Mouse (Mus musculus) B cell, adult 2 months (primary cell): ENCODE measurements around the gene Ccdc81.
A peak's percentile ranks its signal among the peaks of the same experiment; 100 is the strongest.

Experiments
- DNase-seq, 2 experiments: peaks; one replicate each; pipeline ENCODE4 v3.0.0; 2022

The Ccdc81 gene

GRCm38 (mm10) chr7:89903442-89904343, at the start of gene Ccdc81:
Gene Ccdc81, minus strand, starts transcription at chr7:89903629.
- DNase-seq: no peak

DNA sequence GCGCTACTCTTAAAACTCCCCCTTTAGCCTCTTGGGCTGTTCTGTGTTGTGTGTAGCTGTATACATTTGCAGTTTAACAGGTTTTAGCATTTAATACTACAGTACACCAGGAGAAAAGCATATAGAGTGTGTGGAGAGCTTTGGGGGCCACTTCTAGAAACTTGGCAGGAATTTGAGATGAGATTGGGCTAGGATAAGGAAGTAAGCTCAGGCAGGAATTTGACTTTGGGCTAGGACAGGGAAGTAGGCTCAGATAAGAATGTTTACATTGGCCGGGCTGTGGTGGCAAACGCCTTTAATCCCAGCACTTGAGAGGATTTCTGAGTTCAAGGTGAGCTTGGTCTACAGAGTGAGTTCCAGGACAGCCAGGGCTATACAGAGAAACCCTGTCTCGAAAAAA, 46.0 kb upstream of the Ccdc81 start:
- DNase-seq: no peak

- no peak for DNase-seq
Measured at GRCm38 (mm10) chr7:89948026-89948425, 44.6 kb upstream of the Ccdc81 start.

DNA sequence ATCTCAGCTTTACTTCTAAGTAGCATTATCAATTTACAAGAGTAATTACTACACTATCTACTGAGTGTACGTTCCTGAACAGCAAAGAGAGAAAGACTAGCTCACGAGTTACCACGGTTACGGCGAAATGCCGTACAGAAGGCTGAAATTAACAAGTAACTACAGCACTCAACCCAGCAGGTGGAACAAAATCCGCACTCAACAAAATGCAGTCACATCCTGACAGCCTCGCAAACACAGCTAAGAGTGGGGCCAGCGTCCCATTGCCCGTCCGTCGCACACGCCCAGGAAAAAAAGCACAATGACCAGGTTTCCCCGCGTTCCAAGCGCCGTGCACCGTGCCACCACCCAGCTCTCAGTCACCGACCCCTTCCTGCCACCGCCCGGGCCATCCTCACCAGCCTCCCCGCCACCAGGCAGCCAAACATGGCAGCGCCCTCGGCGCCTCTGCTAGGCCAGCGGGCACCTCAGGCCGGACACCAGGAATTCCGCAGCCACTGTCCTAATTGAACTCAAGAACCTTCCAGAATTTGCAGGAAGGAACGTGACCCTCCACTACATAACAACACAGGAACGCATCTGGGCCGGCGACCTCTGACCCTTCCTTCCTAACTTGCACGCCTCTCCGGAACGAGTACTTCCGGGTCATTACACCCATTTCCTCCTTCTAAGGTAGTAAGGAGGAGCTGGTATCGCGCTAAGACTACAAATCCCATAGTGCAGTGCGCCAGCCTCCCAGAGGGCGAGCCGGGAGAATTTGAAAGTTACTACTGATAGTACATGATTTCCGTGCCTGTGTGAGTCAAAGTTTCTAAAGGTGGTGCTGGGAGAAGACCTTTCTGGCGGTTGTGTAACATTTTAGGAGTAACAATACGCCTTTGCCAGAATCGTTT, 37.4 kb upstream of the Ccdc81 start, which contains the start of gene Hikeshi:
Gene Hikeshi (minus strand): TSS at position 634 of the 893 bp plus-strand sequence.
- peak; percentile 93 to 95 for DNase-seq

- DNase-seq: no peak
Measured at GRCm38 (mm10) chr7:89939497-89940353, 36.3 kb upstream of the Ccdc81 start.

- no peak for DNase-seq
Measured at GRCm38 (mm10) chr7:89923441-89924180, 20.2 kb upstream of the Ccdc81 start.

- DNase-seq: no peak
Measured at GRCm38 (mm10) chr7:89917776-89918175, 14.3 kb upstream of the Ccdc81 start.

DNA sequence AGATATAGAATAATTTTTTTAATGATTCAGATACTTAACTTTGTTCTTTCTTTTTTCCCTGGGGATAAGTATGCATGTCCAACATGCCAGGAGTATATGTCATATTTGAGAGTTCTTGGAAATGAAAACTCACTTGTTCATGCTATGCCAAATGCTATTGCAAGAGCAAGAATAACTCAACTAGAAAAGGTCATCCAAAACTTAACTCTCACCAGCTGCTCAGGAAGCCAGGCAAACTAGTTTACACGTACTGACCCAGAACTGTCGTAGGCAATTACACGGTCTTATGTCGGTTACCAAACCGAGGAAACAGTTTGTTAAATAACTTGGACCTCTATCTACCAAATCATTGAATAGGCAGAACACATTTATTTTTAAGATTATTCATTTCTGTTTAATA, 13.3 kb upstream of the Ccdc81 start:
- no peak for DNase-seq

DNA sequence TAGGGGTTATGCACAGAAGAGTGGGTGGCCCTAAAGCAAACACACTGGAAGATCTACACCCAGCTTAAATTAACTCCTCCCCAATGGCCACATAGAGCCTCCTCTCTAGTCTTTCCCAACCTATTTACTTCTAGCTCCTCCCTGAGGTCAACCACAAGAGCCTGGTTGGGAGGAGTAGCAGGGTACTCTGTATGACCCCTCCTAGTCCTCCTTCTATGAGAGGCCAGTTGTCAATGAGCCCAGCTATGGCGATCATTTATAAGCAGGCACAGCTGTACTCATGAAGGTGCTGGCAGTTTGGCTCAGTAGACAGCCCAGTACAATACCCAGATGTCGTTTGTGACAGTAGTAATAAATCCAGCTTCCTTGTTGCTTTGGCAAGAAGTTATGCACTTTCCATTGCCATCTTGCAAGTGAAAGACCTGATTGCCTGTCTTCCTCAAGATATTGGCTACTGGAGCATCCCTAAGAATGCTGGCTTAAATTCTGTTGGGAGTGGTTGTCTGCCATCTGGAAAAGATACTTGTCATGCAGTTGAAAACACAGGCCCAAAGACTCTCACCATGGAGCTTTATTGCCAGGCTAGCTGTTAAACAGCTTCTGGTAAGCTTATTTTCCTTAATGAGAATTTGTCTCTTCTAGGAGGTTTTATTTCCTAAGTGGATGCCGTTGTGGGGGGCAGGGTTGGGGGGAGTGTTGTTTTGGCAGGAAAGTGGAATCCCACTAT, 10.2 kb upstream of the Ccdc81 start:
- DNase-seq: no peak

GRCm38 (mm10) chr7:89912356-89912755, 8.9 kb upstream of the Ccdc81 start:
- no peak for DNase-seq

- DNase-seq: no peak
Measured at GRCm38 (mm10) chr7:89909711-89910110, 6.3 kb upstream of the Ccdc81 start.

- DNase-seq: no peak
Measured at GRCm38 (mm10) chr7:89908899-89909621, 5.6 kb upstream of the Ccdc81 start.

GRCm38 (mm10) chr7:89908421-89908820, 5.0 kb upstream of the Ccdc81 start:
- no peak for DNase-seq

GRCm38 (mm10) chr7:89907950-89908349, 4.5 kb upstream of the Ccdc81 start:
- peak; percentile 82 to 84 for DNase-seq

DNA sequence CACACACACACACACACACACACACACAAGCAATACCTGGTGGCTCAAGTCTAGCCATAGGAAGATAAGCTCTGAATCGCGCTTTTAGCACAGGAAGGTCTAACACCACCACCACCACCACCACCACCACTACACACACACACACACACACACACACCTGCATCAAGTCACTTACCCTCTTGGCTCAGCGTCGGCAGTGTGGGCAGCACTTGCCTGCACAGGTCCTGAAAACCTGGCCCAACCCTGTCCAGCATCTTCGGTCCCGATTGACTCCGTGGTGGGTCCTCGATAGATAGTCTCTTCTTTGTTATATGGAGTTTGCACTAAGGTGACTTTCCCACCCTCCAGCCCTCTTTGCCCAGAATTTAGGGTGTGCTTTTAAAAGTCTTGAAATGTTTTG, 422 bp downstream of the Ccdc81 start:
- no peak for DNase-seq

- peak; percentile 20 to 31 for DNase-seq
Measured at GRCm38 (mm10) chr7:89891856-89892255, 11.6 kb downstream of the Ccdc81 start.

DNA sequence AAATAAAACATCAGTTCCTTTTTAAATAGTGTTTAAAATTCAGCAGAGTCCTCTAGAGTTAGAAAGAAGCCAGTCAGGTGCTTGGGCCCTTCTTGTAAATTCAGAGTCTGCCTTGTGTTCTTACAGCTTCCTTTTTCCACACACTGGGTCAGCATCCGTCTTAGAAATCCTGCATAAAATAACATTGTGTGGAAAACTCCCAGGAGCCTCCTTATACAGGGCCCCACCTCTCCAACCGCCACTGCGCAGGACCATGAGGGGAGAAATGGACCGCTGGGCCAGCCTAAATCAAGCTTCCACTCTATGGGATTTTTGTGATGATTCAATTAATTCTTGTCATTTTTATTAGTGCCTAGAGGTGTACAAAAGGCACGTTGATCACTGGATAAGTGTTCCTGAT, 12.0 kb downstream of the Ccdc81 start:
- DNase-seq: no peak

- DNase-seq: no peak
Measured at GRCm38 (mm10) chr7:89884551-89884950, 18.9 kb downstream of the Ccdc81 start.

DNA sequence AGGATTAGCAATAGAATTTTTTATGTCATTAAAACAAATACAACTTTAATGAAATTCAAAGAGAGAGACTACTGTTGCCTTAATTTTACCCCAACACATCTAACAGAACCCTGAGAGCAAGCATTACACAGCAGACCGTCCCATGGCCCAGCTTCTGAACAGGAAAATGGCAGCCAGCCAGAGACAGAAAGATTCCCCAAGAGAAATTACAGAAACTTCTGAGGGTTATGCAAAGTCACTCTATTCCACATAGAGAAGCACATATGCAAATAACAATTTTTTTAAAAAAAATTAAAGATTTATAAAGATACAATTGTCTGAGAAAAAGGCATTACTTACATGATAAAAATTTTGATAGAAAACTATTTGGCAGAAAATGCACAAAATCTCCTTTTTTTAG, 23.7 kb downstream of the Ccdc81 start:
- DNase-seq: no peak

GRCm38 (mm10) chr7:89867221-89867620, 36.2 kb downstream of the Ccdc81 start:
- no peak for DNase-seq
